Mouse (Mus musculus) cerebellum, postnatal 25 days (tissue): ENCODE measurements around the gene Smarcd3.

ENCODE experiments used
- DNase-seq, 2 experiments: peaks; one replicate each; pipeline ENCODE4 v3.0.0; 2021; ENCODE audit warnings: mixed read lengths in 2 of 2

Smarcd3 gene

GRCm38 (mm10) chr5:24553621-24554244, 70.5 kb downstream of the Smarcd3 start:
- no peak for DNase-seq

GRCm38 (mm10) chr5:24551317-24551688, 72.9 kb downstream of the Smarcd3 start:
- DNase-seq: no peak

GRCm38 (mm10) chr5:24550598-24551316, 73.5 kb downstream of the Smarcd3 start:
- DNase-seq: peak in 1 of 2 experiments; percentile 48

GRCm38 (mm10) chr5:24542643-24543042, 81.6 kb downstream of the Smarcd3 start:
- DNase-seq: no peak

GRCm38 (mm10) chr5:24541144-24541569, 83.1 kb downstream of the Smarcd3 start:
- DNase-seq: no peak
